Mouse (Mus musculus) hindbrain, embryonic 16.5 days (tissue): ENCODE data around the gene Hira. TPM values are rescaled to one million over a fixed set of nuclear protein-coding genes. Genes with fewer than 3 reads are reported as not detected.

Experiments
- ATAC-seq: fragments of 200-750 bp; cut with Nextera tagmentation; 2 replicates; pipeline ENCODE4 v1.8.0; 2017; ENCODE audit warnings: moderate TSS enrichment, moderate library complexity
- H3K27ac ChIP-seq: fragments of 300-500 bp; sonication (generic); 2 replicates; pipeline ENCODE4 v1.5.1; 2014; ENCODE audit warnings: low read depth, mild to moderate bottlenecking, control low read depth, low read length, moderate library complexity
- H3K27me3 ChIP-seq: fragments of 300-500 bp; sonication (generic); replicated peaks from 2 replicates; pipeline ENCODE4 v1.6.1; 2014; ENCODE audit warnings: low read length; ENCODE audit not compliant: control insufficient read depth, insufficient read depth
- H3K36me3 ChIP-seq: fragments of 300-500 bp; sonication (generic); 2 replicates; pipeline ENCODE4 v1.6.1; 2014; ENCODE audit warnings: mild to moderate bottlenecking, low read length, moderate library complexity, mixed read lengths; ENCODE audit not compliant: control insufficient read depth, insufficient read depth
- H3K4me1 ChIP-seq: fragments of 300-500 bp; sonication (generic); 2 replicates; pipeline ENCODE4 v1.6.1; 2014; ENCODE audit warnings: low read depth, low read length; ENCODE audit not compliant: control insufficient read depth, insufficient read depth
- H3K4me2 ChIP-seq: fragments of 300-500 bp; sonication (generic); 2 replicates; pipeline ENCODE4 v1.6.1; 2014; ENCODE audit warnings: mild to moderate bottlenecking, low read length, control low read depth, moderate library complexity
- H3K4me3 ChIP-seq: fragments of 300-500 bp; sonication (generic); 2 replicates; pipeline ENCODE4 v1.5.1; 2014; ENCODE audit warnings: mild to moderate bottlenecking, low read length, control low read depth, moderate library complexity
- H3K9ac ChIP-seq: fragments of 300-500 bp; sonication (generic); 2 replicates; pipeline ENCODE4 v1.6.1; 2014; ENCODE audit warnings: low read depth, mild to moderate bottlenecking, control low read depth, low read length, moderate library complexity
- H3K9me3 ChIP-seq: fragments of 300-500 bp; sonication (generic); 2 replicates; pipeline ENCODE4 v1.6.1; 2014; ENCODE audit warnings: mild to moderate bottlenecking, low read length, moderate library complexity; ENCODE audit not compliant: control insufficient read depth
- WGBS: fragments of 180-500 bp; shearing (Covaris S2); extraction: QIAGEN DNeasy Blood & Tissue Kit; methylation state at CpG from one replicate; pipeline ENCODE4 v1.1.7; 2014; 5-methylcytosine and 5-hydroxymethylcytosine counted together
- polyA plus RNA-seq: library from polyadenylated mRNA; unstranded; fragments of >200 nt; fragmentation: Nextera tagmentation; extraction: Ambion mirVana; gene quantifications from 2 replicates; pipeline ENCODE4 v1.2.1, GENCODE M21; 2015

The Hira gene
- polyA plus RNA-seq, 1 experiment from 2014 or later = 13.4 TPM

DNA sequence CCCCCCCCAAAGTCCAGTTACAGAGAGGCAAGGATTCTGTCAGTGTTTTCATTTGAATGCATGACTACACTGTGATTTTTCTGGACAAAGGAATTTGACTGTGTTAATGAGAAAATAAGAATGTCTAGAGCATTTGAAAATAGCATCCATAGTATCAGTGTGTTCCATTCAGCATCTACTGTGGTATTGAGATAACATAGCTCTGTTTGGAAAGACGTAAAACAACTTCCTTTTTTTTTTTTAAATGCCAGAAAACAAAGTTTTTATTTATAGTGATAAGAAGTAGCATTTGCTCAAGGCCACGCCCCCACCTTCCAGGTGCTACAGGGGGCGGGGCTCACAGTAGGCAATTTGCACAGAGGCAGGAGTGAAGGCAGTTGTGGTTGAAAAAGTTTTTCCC lies 18.4 kb downstream of the Hira start:
- no peak overlapping the region for H3K4me2 ChIP-seq
- peaks cover 11% of the 10 kb centered on the region for H3K36me3 ChIP-seq
- no peaks in the 10 kb centered on the region for H3K4me1 ChIP-seq
- H3K27me3 ChIP-seq = no peaks in the 10 kb centered on the region
- H3K27ac ChIP-seq = no peak overlapping the region
- WGBS = 93% methylated on average over 3 of the region's 3 CpGs
- no peak overlapping the region for H3K9ac ChIP-seq
- H3K4me3 ChIP-seq = no peak overlapping the region
- no peak for ATAC-seq
- H3K9me3 ChIP-seq = no peaks in the 10 kb centered on the region

DNA sequence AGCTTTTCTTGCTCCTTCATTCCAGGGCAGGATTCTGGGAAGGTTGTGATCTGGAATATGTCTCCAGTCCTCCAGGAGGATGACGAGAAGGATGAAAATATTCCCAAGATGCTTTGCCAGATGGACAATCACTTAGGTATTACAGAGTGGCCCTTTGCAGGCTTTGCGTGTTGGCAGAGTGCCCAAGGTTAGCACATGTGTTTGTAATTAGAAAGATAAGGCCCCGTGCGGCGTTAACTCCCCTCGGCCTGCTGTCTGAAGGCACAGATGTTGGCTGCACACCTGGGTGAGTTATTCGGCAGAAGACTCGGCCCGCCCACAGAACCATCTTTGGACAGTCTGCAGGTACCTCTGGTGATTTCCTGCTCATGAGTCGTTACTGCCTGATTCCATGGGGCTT lies 19.6 kb downstream of the Hira start:
- ATAC-seq = no peak
- Histone ChIP-seq H3K27ac (no peak overlapping the region), H3K36me3 (peaks cover 11% of the 10 kb centered on the region), H3K4me2 (no peak overlapping the region), H3K27me3 (no peaks in the 10 kb centered on the region), H3K4me1 (no peaks in the 10 kb centered on the region), H3K9me3 (no peaks in the 10 kb centered on the region), H3K9ac (no peak overlapping the region), H3K4me3 (no peak overlapping the region)
- WGBS = 83% methylated on average over 10 of the region's 10 CpGs

DNA sequence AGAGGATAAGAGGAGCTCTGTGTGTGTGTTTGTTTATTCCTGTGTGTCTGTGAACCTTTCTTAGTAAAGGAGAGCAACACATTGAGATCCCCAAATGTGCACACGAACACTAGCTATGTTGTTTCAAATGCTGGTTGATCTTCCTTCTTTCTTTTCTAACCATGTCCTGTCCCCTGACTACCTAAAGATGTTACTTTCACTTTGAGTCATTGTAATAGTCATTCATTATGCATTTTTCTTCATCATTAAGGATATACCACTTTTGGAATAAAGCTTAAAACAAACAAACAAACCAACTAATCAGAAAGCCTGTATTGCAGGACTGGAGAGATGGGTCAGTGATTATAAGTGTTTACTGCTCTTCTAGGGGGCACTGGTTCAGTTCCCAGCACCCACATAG lies 28.8 kb downstream of the Hira start:
- no peak overlapping the region for H3K4me2 ChIP-seq

GRCm38 (mm10) chr16:18916064-18916463 lies 39.2 kb downstream of the Hira start:
- H3K9ac ChIP-seq = no peak overlapping the region
- H3K27me3 ChIP-seq = no peaks in the 10 kb centered on the region
- no peaks in the 10 kb centered on the region for H3K9me3 ChIP-seq
- no peak overlapping the region for H3K4me3 ChIP-seq
- H3K4me2 ChIP-seq = no peak overlapping the region
- no peak overlapping the region for H3K27ac ChIP-seq
- WGBS = 98% methylated on average over 4 of the region's 4 CpGs
- no peak for ATAC-seq
- H3K4me1 ChIP-seq = no peaks in the 10 kb centered on the region
- peaks cover 28% of the 10 kb centered on the region for H3K36me3 ChIP-seq

More for the DNA sequence above, 28.8 kb downstream of the Hira start:
- no peaks in the 10 kb centered on the region for H3K27me3 ChIP-seq
- H3K4me3 ChIP-seq = no peak overlapping the region
- WGBS = 90% methylated on average over 1 of the region's 1 CpGs
- H3K36me3 ChIP-seq = peaks cover 19% of the 10 kb centered on the region
- no peak overlapping the region for H3K9ac ChIP-seq
- no peaks in the 10 kb centered on the region for H3K4me1 ChIP-seq
- no peaks in the 10 kb centered on the region for H3K9me3 ChIP-seq
- ATAC-seq = no peak
- no peak overlapping the region for H3K27ac ChIP-seq

DNA sequence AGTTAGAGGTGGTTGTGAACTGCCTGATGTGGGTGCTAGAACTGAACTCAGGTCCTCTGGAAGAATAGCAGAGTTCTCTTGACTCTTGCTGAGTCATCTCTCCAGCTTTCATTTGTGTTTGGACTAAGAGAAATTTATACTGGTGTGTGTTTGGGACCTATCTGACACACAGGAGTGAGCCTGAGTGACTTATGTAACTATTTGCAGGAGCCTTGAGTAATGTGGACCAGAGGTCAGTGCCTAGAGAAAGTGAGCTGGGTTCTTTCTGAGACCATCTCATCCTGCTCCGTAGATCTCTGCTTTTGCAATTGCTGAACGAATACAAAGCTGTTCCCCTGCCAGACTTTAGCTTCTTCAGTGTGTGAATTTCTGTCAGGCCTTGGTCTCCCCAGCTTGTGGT lies 44.9 kb downstream of the Hira start:
- no peaks in the 10 kb centered on the region for H3K9me3 ChIP-seq
- H3K4me2 ChIP-seq = no peak overlapping the region
- no peaks in the 10 kb centered on the region for H3K27me3 ChIP-seq
- WGBS = 92% methylated on average over 2 of the region's 2 CpGs
- H3K9ac ChIP-seq = no peak overlapping the region
- H3K4me1 ChIP-seq = no peaks in the 10 kb centered on the region
- no peak for ATAC-seq
- H3K27ac ChIP-seq = no peak overlapping the region
- no peak overlapping the region for H3K4me3 ChIP-seq
- H3K36me3 ChIP-seq = peaks cover 39% of the 10 kb centered on the region

DNA sequence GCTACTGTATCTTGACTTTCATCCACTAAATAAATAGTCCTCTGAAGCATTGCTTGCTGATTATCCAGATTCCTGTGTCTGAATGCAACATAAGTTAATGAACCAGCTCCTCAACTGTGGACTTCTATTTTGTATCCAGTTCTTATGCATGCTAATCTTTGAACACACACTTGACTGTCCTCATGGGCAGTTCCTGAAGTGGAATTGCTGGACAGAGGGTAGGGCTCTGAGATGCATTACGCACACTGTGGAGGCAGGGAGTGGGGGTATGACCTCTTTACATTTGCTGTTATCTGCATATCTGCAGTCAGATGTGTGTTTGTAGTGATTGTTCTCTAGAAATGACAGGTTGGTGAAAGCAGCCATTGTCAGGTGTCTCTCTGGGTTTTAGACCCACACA lies 51.1 kb downstream of the Hira start:
- H3K4me1 ChIP-seq = no peaks in the 10 kb centered on the region
- WGBS = 100% methylated on average over 1 of the region's 1 CpGs
- no peaks in the 10 kb centered on the region for H3K9me3 ChIP-seq
- H3K4me3 ChIP-seq = no peak overlapping the region
- H3K36me3 ChIP-seq = peaks cover 38% of the 10 kb centered on the region
- no peak overlapping the region for H3K4me2 ChIP-seq
- H3K9ac ChIP-seq = no peak overlapping the region
- no peak overlapping the region for H3K27ac ChIP-seq
- ATAC-seq = no peak
- H3K27me3 ChIP-seq = no peaks in the 10 kb centered on the region

DNA sequence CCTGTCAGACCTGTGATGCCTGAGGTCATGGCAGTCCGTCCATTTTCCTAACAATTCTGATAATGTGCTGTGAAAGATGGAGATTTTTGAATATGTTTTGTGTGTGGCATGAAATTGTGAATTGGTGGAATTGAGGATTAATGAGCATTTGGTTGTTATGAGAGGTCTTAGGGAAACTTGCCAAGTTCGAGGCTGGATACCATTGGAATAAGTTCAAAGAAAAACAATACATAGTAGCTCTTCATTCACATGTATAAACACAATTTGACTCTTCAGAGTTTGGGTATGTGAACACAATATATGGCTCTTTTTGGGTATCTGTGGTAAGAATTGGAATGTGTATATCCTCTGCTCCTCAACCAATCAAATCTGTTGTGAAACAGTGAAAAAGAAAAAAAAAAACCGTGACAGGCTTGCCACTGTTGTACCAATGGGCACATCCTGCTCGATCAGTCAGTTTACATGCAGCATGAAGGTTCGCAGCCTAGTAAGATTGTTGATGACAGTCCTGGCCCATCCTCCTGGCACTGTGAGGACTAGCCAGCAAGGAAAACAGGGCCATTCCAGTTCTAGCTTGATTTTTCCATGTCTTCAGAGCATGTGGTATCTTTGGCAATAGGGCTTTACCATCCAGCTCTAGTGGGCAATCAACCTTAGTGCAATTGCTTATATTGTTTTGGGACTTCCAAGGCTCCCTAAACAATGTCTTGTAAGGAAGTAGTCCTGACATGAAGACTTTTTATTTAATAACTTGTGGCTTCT lies 61.7 kb downstream of the Hira start:
- H3K9ac ChIP-seq = no peak overlapping the region
- H3K9me3 ChIP-seq = no peaks in the 10 kb centered on the region
- H3K4me3 ChIP-seq = no peak overlapping the region
- ATAC-seq = 0 out of 2 replicates have a peak, but pooled peaks have one; percentile 24
- H3K27me3 ChIP-seq = no peaks in the 10 kb centered on the region
- H3K36me3 ChIP-seq = peaks cover 22% of the 10 kb centered on the region
- no peak overlapping the region for H3K27ac ChIP-seq
- 83% methylated on average over 5 of the region's 5 CpGs for WGBS
- no peak overlapping the region for H3K4me2 ChIP-seq
- no peaks in the 10 kb centered on the region for H3K4me1 ChIP-seq

- peaks cover 22% of the 10 kb centered on the region for H3K36me3 ChIP-seq
Measured at GRCm38 (mm10) chr16:18943906-18944305, 67.1 kb downstream of the Hira start.

GRCm38 (mm10) chr16:18948941-18949340 lies 72.1 kb downstream of the Hira start:
- H3K36me3 ChIP-seq = peaks cover 44% of the 10 kb centered on the region
- no peak overlapping the region for H3K9ac ChIP-seq
- ATAC-seq = no peak
- H3K4me3 ChIP-seq = no peak overlapping the region
- H3K27me3 ChIP-seq = no peaks in the 10 kb centered on the region
- no peaks in the 10 kb centered on the region for H3K9me3 ChIP-seq
- 92% methylated on average over 9 of the region's 9 CpGs for WGBS
- no peaks in the 10 kb centered on the region for H3K4me1 ChIP-seq
- no peak overlapping the region for H3K27ac ChIP-seq
- H3K4me2 ChIP-seq = no peak overlapping the region

More at GRCm38 (mm10) chr16:18943906-18944305, 67.1 kb downstream of the Hira start:
- H3K27me3 ChIP-seq = no peaks in the 10 kb centered on the region
- no peak overlapping the region for H3K4me2 ChIP-seq
- H3K4me1 ChIP-seq = no peaks in the 10 kb centered on the region
- ATAC-seq = no peak
- H3K27ac ChIP-seq = no peak overlapping the region
- H3K4me3 ChIP-seq = no peak overlapping the region
- 91% methylated on average over 6 of the region's 6 CpGs for WGBS
- H3K9me3 ChIP-seq = no peaks in the 10 kb centered on the region
- H3K9ac ChIP-seq = no peak overlapping the region
